ENCODE assay signal across 21 mouse cellular contexts in the genomic region with DNA sequence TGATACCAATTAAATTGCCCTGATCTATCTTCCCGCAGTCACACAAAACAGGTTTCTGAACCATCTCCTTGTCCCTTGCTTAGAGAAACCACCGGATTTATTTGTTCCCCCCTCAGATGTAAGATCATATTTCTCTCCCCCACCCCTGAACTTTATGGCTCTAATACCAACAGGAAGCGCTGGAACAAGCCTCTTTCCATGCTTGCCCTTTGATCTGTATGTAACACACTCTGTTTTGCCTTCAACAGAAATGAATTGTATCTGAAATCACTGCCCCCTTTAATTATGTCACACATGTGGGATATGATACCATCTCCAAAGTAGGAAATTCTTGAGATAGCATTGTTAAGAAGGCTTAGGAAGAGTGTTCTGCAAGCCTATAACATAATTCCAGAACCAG.
DNase-seq lines count a peak whose midpoint lies in the region; ATAC-seq lines count a peak whose summit lies in the region.
"Had no signal": no experiment of that assay in that cellular context is flagged by ENCODE, and none has a peak within 500 bp of the region (broad histone marks: within the 10 kb centered on the region; RNA-seq: fewer than 3 reads in every experiment).

No protein-coding gene starts in this region.

- H3K27me3 ChIP-seq in limb, embryonic 13.5 days, result no peaks in the 10 kb centered on the region
- no peaks in the 10 kb centered on the region for H3K27me3 ChIP-seq in limb, embryonic 10.5 days (ENCODE audit: low read depth, poor library complexity, severe bottlenecking)
- H3K27me3 ChIP-seq in intestine, embryonic 16.5 days (replicated peaks; ENCODE audit: control insufficient read depth, insufficient read depth, low read length), result no peaks in the 10 kb centered on the region
- H3K27me3 ChIP-seq: embryonic facial prominence, embryonic 15.5 days; hindbrain, embryonic 12.5 days had no signal

- no peak overlapping the region for H3K4me2 ChIP-seq in limb, embryonic 13.5 days (replicated peaks)
- peak overlapping the region; percentile 6; the same call in 1 of the 2 replicates for H3K4me2 ChIP-seq in intestine, embryonic 16.5 days (ENCODE audit: low read depth, low read length)
- H3K4me2 ChIP-seq: embryonic facial prominence, embryonic 15.5 days; hindbrain, embryonic 12.5 days had no signal

- ATAC-seq in limb, embryonic 13.5 days (ENCODE audit: low FRiP score, low read depth), result 0 out of 2 replicates have a peak, but pooled peaks have one; percentile 41
- peak; percentile 74 for ATAC-seq in intestine, embryonic 16.5 days
- ATAC-seq: hindbrain, embryonic 16.5 days had no signal

- no peak overlapping the region for H3K4me3 ChIP-seq in limb, embryonic 13.5 days
- H3K4me3 ChIP-seq in limb, embryonic 10.5 days, result no peak overlapping the region
- H3K4me3 ChIP-seq in intestine, embryonic 16.5 days (ENCODE audit: low read length), result no peak overlapping the region
- H3K4me3 ChIP-seq: embryonic facial prominence, embryonic 15.5 days; erythroblast, embryonic 14.5 days; forebrain, embryonic 10.5 days; heart, embryonic 10.5 days; hindbrain, embryonic 12.5 days had no signal

- no peaks in the 10 kb centered on the region for H3K9me3 ChIP-seq in limb, embryonic 13.5 days
- H3K9me3 ChIP-seq in limb, embryonic 10.5 days (replicated peaks), result no peaks in the 10 kb centered on the region
- H3K9me3 ChIP-seq in intestine, embryonic 16.5 days (ENCODE audit: control insufficient read depth, low read length), result no peaks in the 10 kb centered on the region
- H3K9me3 ChIP-seq: embryonic facial prominence, embryonic 15.5 days; heart, embryonic 10.5 days; hindbrain, embryonic 12.5 days had no signal

- no peak overlapping the region for H3K9ac ChIP-seq in limb, embryonic 13.5 days
- H3K9ac ChIP-seq in intestine, embryonic 16.5 days (ENCODE audit: low read depth, low read length), result no peak overlapping the region
- H3K9ac ChIP-seq: embryonic facial prominence, embryonic 15.5 days; hindbrain, embryonic 12.5 days had no signal

- peak; percentile 22 for DNase-seq in embryo, embryonic 11 days
- no peak for DNase-seq in embryo, embryonic 9.5 days (ENCODE audit: extremely low spot score)
- no peak for DNase-seq in limb, embryonic 10.5 days (ENCODE audit: low spot score)
- DNase-seq in adrenal gland, postnatal 25 days, result no peak
- DNase-seq in ovary, postnatal 14 days (ENCODE audit: low spot score), result no peak
- DNase-seq: adrenal gland, postnatal 10 days; cerebellum, adult 11-12 months; cerebellum, adult 9-10 months; cerebellum, postnatal 25 days; gastrocnemius, postnatal 10 days; heart, adult 18-20 months; heart, postnatal 10 days; heart, postnatal 4 days had no signal

- 11% methylated on average over 3 of the region's 3 CpGs for WGBS in limb, embryonic 13.5 days
- 46% methylated on average over 3 of the region's 3 CpGs for WGBS in limb, embryonic 10.5 days
- WGBS in intestine, embryonic 16.5 days, result 36% methylated on average over 3 of the region's 3 CpGs

- no peak overlapping the region for H3K27ac ChIP-seq in limb, embryonic 13.5 days
- H3K27ac ChIP-seq in limb, embryonic 10.5 days, result no peak overlapping the region
- no peak overlapping the region for H3K27ac ChIP-seq in intestine, embryonic 16.5 days (ENCODE audit: low read length)
- H3K27ac ChIP-seq: embryonic facial prominence, embryonic 15.5 days; forebrain, embryonic 10.5 days; heart, embryonic 10.5 days; hindbrain, embryonic 12.5 days had no signal

- H3K4me1 ChIP-seq in limb, embryonic 13.5 days, result peaks cover 18% of the 10 kb centered on the region
- peaks cover 16% of the 10 kb centered on the region for H3K4me1 ChIP-seq in limb, embryonic 10.5 days
- peaks cover 5% of the 10 kb centered on the region; the same call in 1 of the 2 replicates for H3K4me1 ChIP-seq in intestine, embryonic 16.5 days (ENCODE audit: control insufficient read depth, insufficient read depth, low read length)
- H3K4me1 ChIP-seq: heart, embryonic 10.5 days; hindbrain, embryonic 12.5 days had no signal

- no peaks in the 10 kb centered on the region for H3K36me3 ChIP-seq in limb, embryonic 13.5 days
- H3K36me3 ChIP-seq in limb, embryonic 10.5 days, result no peaks in the 10 kb centered on the region
- H3K36me3 ChIP-seq in intestine, embryonic 16.5 days (ENCODE audit: control insufficient read depth, insufficient read depth, low read length), result no peaks in the 10 kb centered on the region
- H3K36me3 ChIP-seq: embryonic facial prominence, embryonic 15.5 days; forebrain, embryonic 10.5 days; heart, embryonic 10.5 days; hindbrain, embryonic 12.5 days had no signal
